Mouse (Mus musculus): ENCODE results near the gene Cnot8. TPM values are rescaled to one million over a fixed set of nuclear protein-coding genes. Genes with fewer than 3 reads are reported as not detected.
"Not testable (repeated sequence)": the region's sequence is repeated elsewhere in the genome, so short reads cannot be mapped to it uniquely, and the experiment has no call there.

Cnot8 gene
- polyA plus RNA-seq (2015; fragmentation: Nextera tagmentation; extraction: Ambion mirVana) = 99.6 and 105 TPM in 2 replicates

DNA sequence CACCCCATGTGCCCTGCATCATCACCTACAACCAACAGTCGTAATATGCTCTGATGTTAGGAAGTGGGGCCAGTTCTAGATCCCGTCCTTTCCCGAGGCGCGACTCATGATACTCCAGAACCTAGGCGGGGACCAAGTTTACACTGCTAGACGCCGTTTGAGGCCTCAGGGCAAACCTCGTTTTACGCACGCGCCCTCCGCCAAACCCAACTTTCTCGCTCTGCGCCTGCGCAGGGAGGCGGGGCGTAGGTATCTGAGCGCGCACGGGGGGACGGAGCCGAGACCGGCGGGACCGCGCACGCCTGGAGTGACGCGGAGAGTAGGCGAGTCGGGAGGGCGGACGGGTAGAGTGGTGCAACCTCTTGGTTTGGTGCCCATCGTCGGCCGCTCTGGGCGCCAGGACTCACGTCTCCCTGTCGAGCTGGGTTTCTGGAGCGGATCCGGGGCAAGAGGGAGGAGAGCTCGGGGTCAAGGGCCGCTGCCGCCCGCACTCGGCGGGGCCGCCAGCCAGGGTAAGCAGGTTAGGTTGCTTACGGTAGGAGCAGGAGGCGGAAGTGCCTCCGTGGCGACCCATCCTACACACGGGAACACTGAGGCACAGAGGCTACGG is at the start of gene Cnot8:
TSS of gene Cnot8 (plus strand) at position 457 of the 610 bp plus-strand sequence.
- Histone ChIP-seq H3K4me3 (replicated peaks) (peak within 1 kb of the TSS; percentile 96), H3K4me1 (peaks cover 41% of the 10 kb centered on the region), H3K9ac (replicated peaks) (peak within 1 kb of the TSS; percentile 89), H3K4me2 (peak within 1 kb of the TSS; percentile 82), H3K27me3 (replicated peaks) (peaks cover 9% of the 10 kb centered on the region), H3K36me3 (no peaks in the 10 kb centered on the region), H3K9me3 (replicated peaks) (no peaks in the 10 kb centered on the region), H3K27ac (replicated peaks) (peak within 1 kb of the TSS; percentile 89)
- WGBS = under 1% methylated on average over 54 of the region's 55 CpGs
- ATAC-seq (ENCODE audit: low FRiP score) = peak; percentile 95

DNA sequence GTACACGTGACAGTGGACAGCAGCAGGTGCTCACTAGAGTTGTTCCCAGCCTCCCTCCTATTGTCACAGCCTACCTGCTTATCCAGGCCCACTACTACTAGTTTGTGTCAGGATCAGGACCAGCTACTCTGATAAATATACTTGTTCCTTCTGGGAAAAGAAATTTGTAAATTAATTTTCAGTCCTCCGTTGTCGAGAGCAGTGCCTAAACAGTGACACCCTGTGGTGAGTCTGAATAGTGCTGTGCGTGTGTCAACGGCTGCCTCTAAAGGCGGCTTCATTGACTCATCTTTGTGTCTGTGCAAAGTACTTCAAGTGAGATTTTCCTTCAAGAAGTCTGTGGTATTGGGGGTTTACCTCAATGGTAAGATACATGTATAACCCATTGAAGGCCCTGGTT is 46.5 kb upstream of the Cnot8 start:
- Histone ChIP-seq H3K4me3 (replicated peaks) (no peak overlapping the region), H3K9ac (replicated peaks) (no peak overlapping the region), H3K27me3 (replicated peaks) (no peaks in the 10 kb centered on the region), H3K4me2 (no peak overlapping the region), H3K36me3 (peaks cover 78% of the 10 kb centered on the region), H3K4me1 (no peaks in the 10 kb centered on the region), H3K27ac (replicated peaks) (no peak overlapping the region), H3K9me3 (replicated peaks) (no peaks in the 10 kb centered on the region)
- 49% methylated on average over 6 of the region's 6 CpGs for WGBS
- no peak for ATAC-seq (ENCODE audit: low FRiP score)

DNA sequence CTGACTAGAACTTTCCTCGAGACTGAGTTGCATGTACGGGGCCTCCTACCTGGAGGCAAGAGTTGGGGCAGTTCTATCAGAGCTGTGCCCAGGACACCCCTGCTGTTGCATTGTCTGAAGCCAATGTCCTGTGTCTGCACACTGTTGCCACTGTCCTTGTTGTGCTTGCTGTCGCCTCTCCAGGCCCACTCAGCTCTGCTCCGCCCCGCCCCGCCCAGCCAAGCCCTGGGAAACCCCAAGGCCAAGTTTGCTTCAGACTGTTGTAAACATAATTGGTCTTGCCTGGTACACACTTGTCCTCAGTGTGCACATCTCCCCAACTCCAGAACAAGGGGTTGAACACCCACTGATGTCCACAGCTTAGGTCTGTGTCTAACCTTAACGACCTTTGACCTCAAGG is 44.2 kb upstream of the Cnot8 start:
- not testable (repeated sequence) for H3K9ac ChIP-seq (replicated peaks); H3K4me2 ChIP-seq; H3K4me1 ChIP-seq; H3K4me3 ChIP-seq (replicated peaks); H3K27ac ChIP-seq (replicated peaks); H3K27me3 ChIP-seq (replicated peaks); H3K9me3 ChIP-seq (replicated peaks); ATAC-seq (ENCODE audit: low FRiP score)
- 94% methylated on average over 7 of the region's 7 CpGs for WGBS
- H3K36me3 ChIP-seq = peaks cover 58% of the 10 kb centered on the region

DNA sequence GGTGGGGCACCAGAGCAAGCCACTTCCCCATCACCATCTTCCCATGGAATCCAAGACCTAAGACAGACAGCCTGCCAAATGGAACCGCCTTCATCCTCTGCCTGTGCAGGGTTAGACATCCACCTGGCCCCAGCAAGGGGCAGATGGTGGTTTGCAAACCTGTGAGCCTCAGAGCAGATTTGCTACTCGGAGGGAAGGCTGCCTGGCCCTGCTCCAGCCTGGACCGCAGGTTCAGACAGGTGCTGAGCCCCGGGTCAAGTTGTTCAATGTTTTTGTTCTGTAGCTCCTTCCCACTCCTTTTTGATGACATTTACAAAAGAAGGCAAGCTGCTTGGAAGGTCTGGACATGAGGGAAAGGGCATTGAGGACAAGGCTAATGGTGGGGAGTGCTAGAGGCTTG is 42.7 kb upstream of the Cnot8 start:
- not testable (repeated sequence) for H3K9me3 ChIP-seq (replicated peaks); H3K4me3 ChIP-seq (replicated peaks); H3K27me3 ChIP-seq (replicated peaks); H3K27ac ChIP-seq (replicated peaks); H3K9ac ChIP-seq (replicated peaks); H3K4me2 ChIP-seq; H3K4me1 ChIP-seq; ATAC-seq (ENCODE audit: low FRiP score)
- H3K36me3 ChIP-seq = peaks cover 46% of the 10 kb centered on the region
- 93% methylated on average over 4 of the region's 4 CpGs for WGBS

DNA sequence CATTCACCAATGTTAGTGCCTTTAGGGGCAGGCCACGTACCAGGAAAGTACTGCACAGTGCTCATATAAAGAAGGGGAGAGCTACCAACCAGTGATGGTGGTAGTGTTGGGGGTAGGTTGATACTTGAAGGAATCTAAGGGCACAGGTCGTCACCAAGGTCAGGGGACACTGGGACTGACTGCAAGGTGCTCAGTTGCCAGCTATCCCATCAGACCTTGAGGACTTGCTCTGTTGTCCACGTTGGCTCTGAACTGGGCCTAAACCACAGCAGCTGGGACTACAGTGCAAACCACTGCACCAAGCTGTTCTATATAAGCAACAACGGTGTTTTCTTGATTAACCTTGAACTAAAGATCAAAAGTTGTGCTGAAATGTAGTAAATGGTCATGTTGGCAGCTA is 41.4 kb upstream of the Cnot8 start:
- Histone ChIP-seq H3K27ac (replicated peaks) (no peak overlapping the region), H3K36me3 (peaks cover 35% of the 10 kb centered on the region), H3K9me3 (replicated peaks) (no peaks in the 10 kb centered on the region), H3K9ac (replicated peaks) (no peak overlapping the region), H3K4me3 (replicated peaks) (no peak overlapping the region), H3K4me2 (no peak overlapping the region), H3K4me1 (no peaks in the 10 kb centered on the region), H3K27me3 (replicated peaks) (no peaks in the 10 kb centered on the region)
- ATAC-seq (ENCODE audit: low FRiP score) = no peak
- WGBS = 89% methylated on average over 4 of the region's 4 CpGs

DNA sequence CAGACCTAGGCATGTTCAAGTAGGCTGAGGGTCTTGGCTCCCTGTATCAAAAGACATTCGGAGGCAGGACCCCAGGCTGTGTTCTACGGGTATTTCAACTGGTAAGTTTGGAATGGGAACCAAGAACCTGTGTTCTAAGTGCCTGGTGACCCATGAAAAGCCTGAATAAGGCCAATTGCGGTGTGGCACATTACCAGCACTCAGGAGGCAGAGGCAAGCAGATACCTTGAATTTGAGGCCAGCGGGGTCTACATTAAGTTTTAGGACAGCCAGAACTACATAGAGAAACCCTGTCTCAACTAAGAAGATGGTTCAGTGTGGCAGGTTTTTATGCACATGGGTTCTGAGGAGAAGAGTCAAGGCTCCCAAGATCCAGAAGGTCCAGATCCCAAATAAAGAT is 38.9 kb upstream of the Cnot8 start:
- Histone ChIP-seq H3K9me3 (replicated peaks) (no peaks in the 10 kb centered on the region), H3K4me1 (no peaks in the 10 kb centered on the region), H3K27me3 (replicated peaks) (no peaks in the 10 kb centered on the region), H3K4me3 (replicated peaks) (no peak overlapping the region), H3K4me2 (no peak overlapping the region), H3K27ac (replicated peaks) (no peak overlapping the region), H3K36me3 (peaks cover 15% of the 10 kb centered on the region), H3K9ac (replicated peaks) (no peak overlapping the region)
- ATAC-seq (ENCODE audit: low FRiP score) = no peak
- WGBS = 89% methylated on average over 4 of the region's 4 CpGs

DNA sequence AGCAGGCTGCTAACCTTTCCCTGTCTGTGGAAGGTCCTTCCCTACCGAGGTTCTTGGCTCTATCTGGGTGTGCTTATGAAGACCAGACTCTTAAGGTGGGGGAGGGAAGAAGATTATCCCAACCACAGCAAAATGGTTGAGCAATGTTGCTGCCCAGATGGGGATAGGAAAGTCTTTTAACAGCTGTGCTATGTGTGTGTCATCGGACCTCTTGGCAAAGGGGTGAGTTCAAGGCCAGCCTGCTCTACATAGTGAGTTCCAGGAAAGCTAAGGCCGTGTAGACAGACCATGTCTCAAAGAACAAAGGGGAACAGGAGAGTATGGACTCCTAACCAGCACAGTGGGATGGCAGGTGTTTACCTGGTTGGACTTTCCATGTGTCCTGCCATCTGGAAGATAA is 31.0 kb upstream of the Cnot8 start:
- Histone ChIP-seq H3K36me3 (no peaks in the 10 kb centered on the region), H3K4me2 (no peak overlapping the region), H3K4me3 (replicated peaks) (no peak overlapping the region), H3K27me3 (replicated peaks) (no peaks in the 10 kb centered on the region), H3K27ac (replicated peaks) (no peak overlapping the region), H3K9me3 (replicated peaks) (no peaks in the 10 kb centered on the region), H3K9ac (replicated peaks) (no peak overlapping the region), H3K4me1 (no peaks in the 10 kb centered on the region)
- WGBS = 87% methylated on average over 3 of the region's 3 CpGs
- ATAC-seq (ENCODE audit: low FRiP score) = no peak

DNA sequence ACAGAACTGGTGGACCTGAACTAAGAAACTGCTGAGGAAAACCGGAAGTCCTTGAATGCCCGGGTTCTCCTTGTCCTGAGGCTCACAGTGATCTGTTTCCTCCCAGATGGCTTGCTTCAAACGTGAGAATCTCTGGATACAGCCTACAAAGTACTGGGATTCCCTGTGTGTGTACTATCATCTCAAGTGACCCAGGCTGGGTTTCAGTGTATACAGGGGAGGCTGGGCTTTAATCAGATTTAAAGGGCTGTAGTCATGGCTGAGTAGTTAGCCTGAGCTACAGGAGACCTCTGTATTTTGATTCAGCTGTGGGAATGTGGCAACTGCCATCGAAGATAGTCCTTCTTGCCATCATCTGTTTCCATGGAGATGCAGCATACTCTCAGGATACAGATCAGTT is 26.7 kb upstream of the Cnot8 start:
- WGBS = 77% methylated on average over 4 of the region's 4 CpGs
- no peaks in the 10 kb centered on the region for H3K9me3 ChIP-seq (replicated peaks)
- H3K36me3 ChIP-seq = no peaks in the 10 kb centered on the region
- H3K27ac ChIP-seq (replicated peaks) = no peak overlapping the region
- no peak for ATAC-seq (ENCODE audit: low FRiP score)
- no peak overlapping the region for H3K9ac ChIP-seq (replicated peaks)
- H3K4me2 ChIP-seq = no peak overlapping the region
- H3K4me3 ChIP-seq (replicated peaks) = no peak overlapping the region
- H3K27me3 ChIP-seq (replicated peaks) = no peaks in the 10 kb centered on the region
- no peaks in the 10 kb centered on the region for H3K4me1 ChIP-seq

DNA sequence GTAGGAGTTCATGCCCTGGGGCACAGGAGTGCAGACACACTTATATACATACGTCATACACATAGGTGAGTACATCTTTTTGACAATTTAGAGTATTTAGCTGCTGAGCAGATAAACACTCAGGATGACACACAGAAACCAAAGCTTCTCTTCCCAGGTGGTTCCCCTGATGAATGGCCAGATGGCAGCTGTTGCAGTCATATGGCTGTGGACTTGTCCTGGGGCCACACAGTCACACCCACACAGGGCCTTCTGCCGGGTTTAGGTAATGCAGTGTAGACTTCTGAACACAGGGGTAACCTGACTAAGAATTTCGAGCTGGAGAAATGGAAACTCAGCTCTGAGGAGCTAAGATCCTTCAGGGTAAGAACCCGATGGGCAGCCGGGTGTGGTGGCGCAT is 22.2 kb upstream of the Cnot8 start:
- 87% methylated on average over 6 of the region's 6 CpGs for WGBS
- Histone ChIP-seq H3K4me2 (no peak overlapping the region), H3K4me3 (replicated peaks) (no peak overlapping the region), H3K27me3 (replicated peaks) (no peaks in the 10 kb centered on the region), H3K27ac (replicated peaks) (no peak overlapping the region), H3K4me1 (no peaks in the 10 kb centered on the region), H3K9ac (replicated peaks) (no peak overlapping the region), H3K9me3 (replicated peaks) (no peaks in the 10 kb centered on the region), H3K36me3 (no peaks in the 10 kb centered on the region)
- no peak for ATAC-seq (ENCODE audit: low FRiP score)

DNA sequence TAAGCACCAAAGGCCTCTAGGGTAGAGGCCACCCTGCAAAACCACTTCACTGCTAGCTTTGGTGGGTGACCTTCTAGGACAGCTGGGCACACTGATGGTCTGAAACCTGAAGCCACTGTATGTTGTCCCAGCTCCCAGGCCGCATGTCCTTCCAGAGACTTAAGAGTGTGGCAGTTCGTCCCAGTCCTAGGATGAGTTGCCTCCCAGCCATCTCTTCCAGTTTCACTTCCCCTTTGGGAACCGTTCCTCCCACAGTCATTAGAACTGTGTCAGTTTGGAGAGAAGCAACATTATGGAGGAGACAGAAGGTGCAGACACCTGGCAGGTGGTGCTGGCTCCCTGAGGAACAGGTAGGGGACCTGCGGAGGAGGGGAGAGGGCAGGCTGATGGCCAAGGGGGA is 11.4 kb upstream of the Cnot8 start:
- peaks cover 4% of the 10 kb centered on the region; the same call in 1 of the 2 replicates for H3K27me3 ChIP-seq (replicated peaks)
- no peaks in the 10 kb centered on the region for H3K9me3 ChIP-seq (replicated peaks)
- H3K36me3 ChIP-seq = no peaks in the 10 kb centered on the region
- peaks cover 2% of the 10 kb centered on the region; the same call in 1 of the 2 replicates for H3K4me1 ChIP-seq
- H3K4me3 ChIP-seq (replicated peaks) = no peak overlapping the region
- H3K9ac ChIP-seq (replicated peaks) = no peak overlapping the region
- no peak overlapping the region for H3K27ac ChIP-seq (replicated peaks)
- no peak for ATAC-seq (ENCODE audit: low FRiP score)
- peak overlapping the region; percentile 17; the same call in 1 of the 2 replicates for H3K4me2 ChIP-seq
- 57% methylated on average over 4 of the region's 4 CpGs for WGBS

DNA sequence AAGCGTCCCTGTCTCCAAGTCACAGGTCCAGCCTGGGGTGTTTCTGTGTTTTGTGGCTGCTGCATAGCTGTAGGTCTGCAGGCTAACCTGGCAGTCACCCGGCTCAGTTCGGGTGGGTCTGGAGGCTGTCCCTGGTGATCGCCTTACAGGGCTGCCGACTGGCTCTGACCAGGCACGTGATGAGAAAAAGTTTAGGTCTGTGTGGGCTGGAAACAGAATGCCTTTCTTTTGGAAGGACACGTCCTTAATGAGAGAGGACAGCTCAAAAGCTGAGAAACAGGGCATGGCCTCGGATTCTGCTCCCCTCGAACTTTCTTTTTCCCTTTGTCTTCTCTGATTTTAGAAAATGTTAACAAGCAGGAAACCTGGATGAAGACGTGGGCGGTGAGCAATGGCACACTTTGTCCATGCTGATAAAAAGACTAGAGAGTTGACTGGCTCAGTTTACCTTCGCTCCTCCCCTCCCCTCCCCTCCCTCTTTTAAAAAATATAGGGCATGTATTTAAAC is 10.9 kb upstream of the Cnot8 start, which contains the start of gene Gm12248:
TSS of gene Gm12248 (minus strand) at position 114 of the 508 bp plus-strand sequence.
- Histone ChIP-seq H3K4me1 (peaks cover 7% of the 10 kb centered on the region), H3K9ac (replicated peaks) (no peak within 1 kb of the TSS), H3K4me2 (peak within 1 kb of the TSS; percentile 17; the same call in 1 of the 2 replicates), H3K9me3 (replicated peaks) (no peaks in the 10 kb centered on the region), H3K4me3 (replicated peaks) (no peak within 1 kb of the TSS), H3K36me3 (no peaks in the 10 kb centered on the region), H3K27ac (replicated peaks) (no peak within 1 kb of the TSS), H3K27me3 (replicated peaks) (peaks cover 4% of the 10 kb centered on the region; the same call in 1 of the 2 replicates)
- ATAC-seq (ENCODE audit: low FRiP score) = no peak
- WGBS = 26% methylated on average over 12 of the region's 12 CpGs

DNA sequence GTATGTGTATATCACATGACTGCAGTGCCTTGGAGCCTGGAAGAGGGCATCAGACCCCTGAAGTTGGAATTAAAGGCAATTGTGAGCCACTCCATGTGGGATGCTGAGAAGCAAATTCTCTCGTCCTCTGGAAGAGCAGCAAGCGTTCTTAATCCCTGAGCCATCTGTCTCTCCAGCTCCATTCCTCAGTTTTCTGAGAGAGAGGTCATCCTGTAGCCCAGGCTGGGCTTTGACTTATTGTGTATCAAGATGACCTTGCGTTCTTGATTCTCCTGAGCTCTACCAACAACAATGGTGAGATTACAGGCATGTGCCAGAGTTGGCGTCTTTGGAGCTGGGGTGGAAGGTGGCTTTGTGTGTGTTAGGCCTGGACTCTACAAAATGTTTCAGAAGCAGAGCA is 9.2 kb upstream of the Cnot8 start:
- ATAC-seq (ENCODE audit: low FRiP score) = no peak
- no peaks in the 10 kb centered on the region for H3K36me3 ChIP-seq
- H3K4me1 ChIP-seq = peaks cover 7% of the 10 kb centered on the region
- H3K9me3 ChIP-seq (replicated peaks) = no peaks in the 10 kb centered on the region
- H3K27me3 ChIP-seq (replicated peaks) = peaks cover 16% of the 10 kb centered on the region
- no peak overlapping the region for H3K4me2 ChIP-seq
- no peak overlapping the region for H3K27ac ChIP-seq (replicated peaks)
- WGBS = 83% methylated on average over 4 of the region's 4 CpGs
- no peak overlapping the region for H3K4me3 ChIP-seq (replicated peaks)
- H3K9ac ChIP-seq (replicated peaks) = no peak overlapping the region

Data from neural tube, embryonic 15.5 days (tissue).